Mouse (Mus musculus) granulocyte monocyte progenitor cell, adult 5-6 weeks (primary cell): ENCODE results near the gene Dnajc5. TPM values are rescaled to one million over a fixed set of nuclear protein-coding genes. Genes with fewer than 3 reads are reported as not detected.

Experiments used
- ATAC-seq: replicated peaks from 2 replicates; pipeline ENCODE4 v1.8.0; 2016; ENCODE audit warnings: mild to moderate bottlenecking, moderate TSS enrichment, inconsistent platforms; ENCODE audit not compliant: poor library complexity, severe bottlenecking
- total RNA-seq, 2 experiments: library from RNA; stranded (forward) in 1 of 2; stranded (reverse) in 1 of 2; fragments of 200-712, 200-1000 nt in 1 of 2; fragments of >200 nt in 1 of 2; fragmentation: Nextera tagmentation in 1 of 2; gene quantifications; 2 replicates each; pipeline ENCODE4 v1.2.3; 2014 to 2017

The Dnajc5 gene
- total RNA-seq, 2 experiments from 2014 or later, result 46.4 to 47.1 TPM

DNA sequence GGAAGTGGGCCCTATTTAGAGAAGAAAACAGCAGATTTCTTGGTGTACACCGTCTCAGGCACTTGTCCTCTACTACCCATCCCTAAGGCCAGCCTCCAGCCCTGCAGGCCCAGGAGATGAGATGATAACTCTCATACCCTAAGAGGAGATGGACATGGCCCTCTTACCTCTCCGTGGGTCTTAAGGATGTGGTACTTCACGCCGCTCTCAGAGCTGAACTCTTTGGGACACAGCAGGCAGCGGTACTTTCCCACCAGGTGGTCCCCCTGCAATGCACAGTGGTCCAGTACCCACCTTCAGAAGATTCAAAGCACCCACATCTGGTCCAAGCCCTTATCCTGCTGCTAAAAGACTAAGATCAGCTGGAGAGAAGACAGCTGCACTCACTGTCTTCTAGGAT is 65.2 kb downstream of the Dnajc5 start:
- no peak for ATAC-seq

DNA sequence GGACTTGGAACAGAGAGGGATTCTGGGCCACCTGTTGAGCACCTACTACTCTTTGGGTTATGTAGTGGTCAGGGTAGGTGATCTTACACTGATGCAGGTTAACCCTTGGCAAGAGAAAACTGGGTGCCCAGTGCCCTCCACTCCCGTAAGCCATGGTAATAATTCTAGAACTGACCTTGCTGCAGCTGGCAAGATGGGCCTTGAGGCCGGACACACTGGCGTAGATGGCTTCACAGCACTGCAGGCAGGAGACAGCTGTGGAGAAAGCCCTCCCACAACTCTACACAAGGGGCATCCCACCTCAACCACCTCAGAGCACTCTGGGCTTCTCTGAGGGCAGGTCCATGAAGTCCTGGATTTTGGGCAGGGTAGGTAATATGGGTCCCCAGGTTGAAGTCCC is 65.8 kb downstream of the Dnajc5 start:
- no peak for ATAC-seq

DNA sequence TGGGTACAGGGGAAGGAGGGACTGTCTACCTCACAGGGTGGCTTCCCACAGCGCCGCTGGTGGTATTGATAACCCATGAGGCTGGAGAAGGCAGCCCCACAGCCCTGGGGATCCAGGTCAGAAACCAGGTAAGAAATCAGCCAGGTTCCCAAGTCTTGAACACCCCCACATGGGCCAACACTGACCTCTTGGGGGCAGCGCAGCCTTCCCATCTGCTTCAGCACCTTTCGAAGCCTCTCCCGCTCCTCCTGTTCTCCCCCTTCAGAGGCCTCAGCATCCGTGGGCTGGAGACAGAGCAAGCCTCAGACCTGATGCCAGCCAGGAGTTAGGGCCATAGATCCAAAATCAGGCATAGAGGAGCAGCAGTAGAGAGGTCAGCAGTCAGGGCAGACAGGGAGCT is 67.5 kb downstream of the Dnajc5 start:
- no peak for ATAC-seq

DNA sequence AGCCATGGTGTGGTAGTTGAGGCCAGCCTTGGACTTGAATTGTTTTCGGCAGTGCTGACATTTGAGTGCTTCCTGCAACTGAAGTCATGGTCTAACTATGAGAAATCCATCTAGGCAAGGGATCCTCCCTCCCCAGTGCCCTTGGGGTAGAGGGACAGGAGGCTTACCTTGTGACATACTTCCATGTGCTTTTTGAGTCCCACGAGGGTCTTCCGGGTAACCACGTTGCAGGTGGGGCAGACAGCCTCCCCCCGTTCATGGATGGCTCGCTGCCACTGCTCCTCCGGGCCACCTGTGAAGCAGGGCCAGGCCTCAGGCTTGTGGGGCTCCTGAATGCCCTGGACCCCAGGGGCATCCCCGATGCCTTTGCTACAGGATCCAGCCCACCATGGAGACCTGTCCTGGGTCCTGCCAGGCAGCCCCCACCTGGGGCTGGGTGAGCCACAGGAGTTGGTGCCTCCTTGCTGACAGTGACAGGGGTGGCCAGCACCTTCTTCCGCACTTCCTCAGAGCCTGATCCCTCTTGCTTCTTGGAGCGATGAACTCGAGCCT is 68.0 kb downstream of the Dnajc5 start:
- ATAC-seq, result no peak

DNA sequence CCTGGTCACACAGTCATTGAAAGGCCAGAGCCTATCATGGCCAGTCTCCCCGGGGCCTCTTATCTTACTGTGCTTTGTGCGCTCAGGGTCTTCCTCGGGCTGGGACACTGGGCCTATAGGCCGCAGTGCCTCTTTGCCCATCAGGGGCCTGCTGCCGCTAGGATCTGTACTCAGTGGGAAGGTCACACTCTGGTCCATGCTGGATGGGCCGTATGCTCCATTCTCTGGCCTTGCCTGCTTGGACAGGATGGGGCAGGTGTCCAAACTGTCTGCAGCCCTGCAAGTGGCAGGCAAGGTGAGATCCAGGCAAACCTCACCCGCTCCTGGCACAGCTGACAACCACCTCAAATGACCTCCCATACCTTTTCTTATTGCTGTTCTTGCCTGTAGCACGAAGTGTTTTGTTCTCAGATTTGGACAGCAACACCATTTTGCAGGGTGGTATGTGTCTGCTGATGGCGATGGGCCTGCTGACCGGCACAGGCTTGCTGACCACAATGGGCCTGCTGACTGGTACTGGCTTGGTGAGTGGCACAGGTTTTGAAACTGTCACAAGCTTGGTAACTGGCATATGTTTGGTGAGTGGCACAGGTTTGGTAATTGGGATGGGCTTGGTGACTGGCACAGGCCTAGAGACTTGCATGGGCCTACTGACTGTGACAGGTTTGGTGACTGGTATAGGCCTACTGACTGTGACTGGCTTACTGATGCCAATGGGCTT is 68.9 kb downstream of the Dnajc5 start:
- ATAC-seq, result no peak

DNA sequence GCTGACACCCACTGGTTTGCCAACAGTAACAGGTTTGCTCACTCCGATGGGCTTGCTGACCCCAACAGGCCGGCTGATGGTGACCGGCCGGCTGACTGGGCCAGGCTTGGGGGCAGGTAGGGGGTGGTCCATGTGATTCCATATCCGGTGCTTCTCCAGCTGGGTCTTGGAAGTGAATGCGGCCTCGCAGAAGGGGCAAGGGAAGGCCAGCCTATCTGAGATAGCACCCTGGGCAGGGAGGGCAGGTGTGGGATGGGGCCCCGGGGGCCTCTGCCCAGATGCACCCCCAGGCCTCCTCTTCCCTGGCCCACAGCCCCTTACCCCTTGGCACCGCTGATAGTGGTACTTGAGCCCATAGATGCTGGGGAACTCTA is 69.4 kb downstream of the Dnajc5 start:
- ATAC-seq, result no peak

DNA sequence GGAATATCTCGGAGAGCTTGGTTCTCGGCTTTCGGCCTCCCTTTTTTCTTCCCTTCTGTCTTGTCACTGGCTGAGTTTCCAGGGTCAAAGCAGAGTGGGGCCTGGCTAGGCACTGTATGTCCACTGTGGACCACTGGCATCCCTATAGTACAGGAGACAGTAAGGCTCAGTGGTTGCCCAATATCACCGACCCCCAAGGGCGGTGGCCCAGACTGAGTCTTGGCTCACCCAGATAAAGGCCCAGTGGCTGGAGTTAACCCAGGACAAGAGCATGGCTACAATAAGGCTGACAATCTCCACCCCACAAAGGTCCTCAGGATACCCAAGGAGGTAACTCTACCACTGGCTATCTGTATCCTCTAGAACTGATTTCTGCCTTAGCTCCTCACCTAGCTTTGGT is 70.2 kb downstream of the Dnajc5 start:
- no peak for ATAC-seq

DNA sequence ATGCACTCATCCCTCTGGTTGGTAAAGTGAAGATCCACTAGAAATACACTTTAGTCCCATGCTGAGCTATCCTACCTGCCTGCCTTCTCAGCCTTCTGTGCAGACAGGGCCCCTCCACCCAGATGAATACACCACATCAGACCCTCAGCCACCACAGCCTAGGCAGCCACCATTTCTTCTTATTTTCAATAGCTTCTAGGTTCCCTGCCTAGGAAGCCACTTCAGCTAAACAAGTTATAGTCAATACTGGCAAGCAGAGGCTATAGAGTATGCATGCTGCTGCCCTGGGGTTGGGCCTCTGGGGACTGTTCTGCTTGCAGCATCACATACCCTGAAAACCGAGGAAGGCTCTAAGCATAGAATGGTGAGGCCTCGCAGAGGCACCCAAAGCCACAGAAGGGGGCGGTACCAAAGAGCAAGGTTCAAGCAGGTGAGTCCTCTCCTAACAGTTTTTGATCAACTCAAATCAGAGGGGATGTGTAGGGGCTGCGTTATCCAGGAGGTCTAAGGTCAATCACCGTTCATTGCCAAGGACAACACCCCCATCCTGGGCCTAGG is 71.3 kb downstream of the Dnajc5 start, which contains the start of gene Prpf6:
TSS of gene Prpf6 (plus strand) at position 341 of the 558 bp plus-strand sequence.
- ATAC-seq, result no peak

DNA sequence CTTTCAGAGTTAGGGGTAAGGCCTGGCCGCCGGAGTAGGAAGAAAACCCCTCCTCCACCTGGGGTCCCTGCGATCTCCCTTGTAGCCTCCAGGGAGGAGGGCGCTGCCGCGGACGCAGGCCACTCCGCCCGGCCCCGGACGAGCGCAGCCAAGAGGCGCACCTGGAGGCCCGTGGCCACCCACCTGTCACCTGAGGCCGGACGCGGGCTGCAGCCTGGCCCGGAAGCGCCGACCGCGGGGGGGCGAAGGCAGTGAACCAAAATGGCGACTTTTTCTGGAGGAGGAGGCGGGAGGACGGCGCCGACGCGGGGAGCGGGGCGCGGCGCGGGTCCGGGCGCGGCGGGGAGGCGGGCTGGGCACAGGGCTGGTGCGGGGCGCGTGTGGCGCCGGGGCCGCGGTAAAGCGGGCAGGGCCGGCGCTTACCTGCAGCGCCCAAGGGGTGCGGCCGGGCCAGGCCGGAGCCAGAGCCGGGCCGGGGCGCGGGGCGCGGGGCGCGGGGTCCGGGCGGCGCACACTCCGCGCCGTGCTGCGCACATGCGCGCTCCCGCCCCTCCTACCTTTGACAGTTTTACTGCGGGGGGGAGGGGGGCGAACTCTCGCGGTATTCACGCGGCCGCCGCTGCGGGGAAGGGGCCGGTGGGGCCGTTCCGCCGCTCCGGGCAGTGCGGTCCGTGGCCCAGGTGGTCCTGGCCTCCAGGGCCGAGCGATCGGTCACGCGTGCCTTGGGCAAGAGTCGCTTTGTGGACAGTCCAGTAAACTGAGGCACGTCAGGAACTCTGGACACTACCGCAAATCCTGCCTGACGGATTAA is 72.2 kb downstream of the Dnajc5 start, which contains the start of gene Zfp512b:
TSS of gene Zfp512b (minus strand) at position 573 of the 811 bp plus-strand sequence.
- peak; percentile 42 for ATAC-seq

DNA sequence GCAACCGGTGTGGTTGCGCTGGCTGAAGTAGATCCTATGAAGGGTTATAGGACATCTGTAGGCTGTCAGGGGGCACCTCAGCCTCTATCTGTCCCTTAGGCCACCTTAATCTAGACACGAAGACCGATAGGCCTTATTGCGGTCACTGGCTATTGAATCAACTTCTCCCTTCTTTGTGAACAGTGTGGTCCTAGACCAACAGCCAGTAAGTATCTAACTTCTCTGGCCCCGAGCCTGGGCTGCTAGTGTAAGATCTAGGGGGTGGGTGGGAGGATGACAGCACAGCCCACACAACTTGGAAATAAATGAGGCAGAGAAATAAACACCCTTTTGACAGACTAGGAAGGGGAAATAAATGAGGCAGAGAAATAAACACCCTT is 72.7 kb downstream of the Dnajc5 start:
- peak; percentile 29 for ATAC-seq

DNA sequence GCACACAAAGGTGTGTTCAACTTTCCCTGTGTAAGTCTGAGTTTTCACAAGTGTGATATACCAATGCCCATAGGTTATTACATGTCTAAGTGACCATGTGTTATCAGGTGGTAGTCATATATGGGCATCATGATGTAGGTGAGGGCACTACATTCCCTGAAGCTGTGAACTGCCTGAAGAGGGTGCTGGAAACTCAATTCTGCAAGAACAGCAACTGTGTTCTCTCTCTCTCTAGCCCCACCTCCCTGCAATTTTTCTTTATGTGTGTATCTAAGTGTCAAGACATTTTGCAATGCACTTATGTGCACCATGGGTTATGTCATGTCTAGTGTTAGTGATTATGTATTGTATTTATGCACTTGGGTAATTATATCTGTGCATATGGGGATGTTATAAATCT is 73.7 kb downstream of the Dnajc5 start:
- ATAC-seq, result no peak; the same call in 1 of the 2 replicates

DNA sequence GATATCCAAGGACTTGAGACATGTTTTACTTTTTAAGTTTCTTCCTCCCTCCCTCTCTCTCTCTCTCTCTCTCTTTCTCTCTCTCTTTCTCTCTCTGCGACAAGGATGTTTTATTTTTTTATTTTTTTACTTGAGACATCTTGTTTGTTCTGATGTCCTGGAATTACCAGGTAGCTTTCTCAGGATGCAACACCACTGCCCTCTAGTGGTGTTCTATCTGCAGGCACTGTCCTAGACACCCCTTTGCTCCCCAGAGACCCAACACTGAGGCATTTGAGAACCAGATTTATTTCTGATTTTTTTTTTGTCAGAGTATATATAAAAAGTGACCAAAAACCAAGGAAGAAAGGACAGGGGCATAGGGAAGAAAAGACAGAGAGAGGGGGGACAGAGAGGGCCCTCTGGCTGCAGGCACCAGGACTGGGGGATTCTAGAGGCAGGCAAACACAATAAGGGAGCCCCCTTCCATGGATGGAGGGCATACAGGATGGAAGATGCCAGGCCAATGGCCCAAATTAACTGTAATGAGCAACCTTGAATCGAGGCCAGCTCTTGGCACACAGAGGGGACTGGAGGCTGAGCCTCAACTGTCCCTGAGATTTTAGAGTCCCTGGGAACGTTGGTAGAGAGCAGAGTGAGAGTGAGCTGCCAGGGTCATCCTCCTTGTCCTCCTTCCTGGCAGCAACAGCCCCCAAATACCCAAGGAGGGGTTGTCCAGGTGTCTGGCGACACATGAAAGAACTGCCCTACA is 74.8 kb downstream of the Dnajc5 start:
- ATAC-seq, result no peak

DNA sequence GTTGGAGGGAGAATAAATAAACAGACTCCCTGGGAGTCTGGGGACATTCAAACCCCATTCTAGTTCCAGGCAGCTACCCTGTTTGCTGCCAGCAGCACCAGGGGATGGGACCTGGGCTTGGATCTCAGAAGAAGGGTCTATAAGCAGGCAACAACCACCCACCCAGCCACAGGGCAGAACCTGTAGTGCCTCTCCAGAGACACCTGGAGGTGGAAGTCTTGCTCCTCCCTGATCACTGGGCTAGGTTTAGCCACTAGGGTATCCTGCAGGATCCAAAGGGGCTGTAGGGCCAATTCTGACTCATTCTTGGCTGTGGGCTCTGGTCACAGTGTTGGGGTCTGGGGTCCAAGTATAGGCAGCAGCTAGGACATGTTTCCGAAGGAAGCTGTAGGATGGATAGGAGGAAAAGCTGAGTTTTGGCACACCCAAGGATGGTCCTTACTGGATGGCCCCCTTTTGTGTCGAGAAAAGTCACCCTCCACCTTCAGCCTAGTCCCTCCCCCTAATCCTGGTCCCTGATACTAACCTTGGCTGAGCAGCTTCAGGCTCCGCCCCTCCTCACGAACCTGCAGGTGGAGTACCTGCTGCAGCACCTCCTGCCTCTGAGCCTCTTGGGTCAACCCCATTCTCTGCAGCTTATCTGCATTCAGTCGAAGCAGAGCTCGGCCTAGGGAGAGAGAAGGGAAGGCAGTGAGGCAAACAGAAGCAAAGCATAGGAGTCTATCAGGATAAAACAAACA is 76.1 kb downstream of the Dnajc5 start:
- ATAC-seq, result no peak

DNA sequence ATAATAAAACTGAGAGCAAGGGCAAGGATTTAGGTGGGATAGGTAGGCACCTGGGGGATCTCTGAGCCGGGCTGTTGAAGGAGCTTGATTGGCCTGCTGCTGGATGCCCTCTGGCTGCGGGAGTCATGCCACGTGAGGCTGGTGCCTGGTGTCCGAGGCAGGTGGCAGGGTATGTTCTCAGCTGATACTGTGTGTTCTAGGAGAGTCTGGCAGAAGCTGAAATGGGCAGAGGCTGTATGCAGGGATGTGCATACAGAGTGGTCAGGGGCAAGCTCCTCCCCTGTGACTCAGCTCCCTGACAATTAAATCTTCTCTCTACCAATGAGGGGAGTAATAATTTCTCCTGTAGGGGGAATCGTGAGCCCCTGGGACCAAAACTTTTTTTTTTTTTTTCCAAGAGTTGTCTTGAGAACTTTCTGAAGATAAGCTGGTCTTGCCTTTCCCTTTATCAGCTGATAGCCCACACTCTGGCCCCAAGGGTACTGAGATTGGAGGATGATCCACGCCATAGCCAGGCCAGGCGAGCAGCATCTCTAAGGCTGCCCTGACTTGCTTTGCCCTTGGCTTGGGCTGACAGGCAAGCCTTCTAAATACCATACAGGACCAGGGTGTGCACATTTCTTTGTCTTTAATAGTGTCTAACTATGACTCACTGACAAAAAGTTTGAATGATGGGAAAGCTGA is 77.2 kb downstream of the Dnajc5 start:
- peak; percentile 38 for ATAC-seq

DNA sequence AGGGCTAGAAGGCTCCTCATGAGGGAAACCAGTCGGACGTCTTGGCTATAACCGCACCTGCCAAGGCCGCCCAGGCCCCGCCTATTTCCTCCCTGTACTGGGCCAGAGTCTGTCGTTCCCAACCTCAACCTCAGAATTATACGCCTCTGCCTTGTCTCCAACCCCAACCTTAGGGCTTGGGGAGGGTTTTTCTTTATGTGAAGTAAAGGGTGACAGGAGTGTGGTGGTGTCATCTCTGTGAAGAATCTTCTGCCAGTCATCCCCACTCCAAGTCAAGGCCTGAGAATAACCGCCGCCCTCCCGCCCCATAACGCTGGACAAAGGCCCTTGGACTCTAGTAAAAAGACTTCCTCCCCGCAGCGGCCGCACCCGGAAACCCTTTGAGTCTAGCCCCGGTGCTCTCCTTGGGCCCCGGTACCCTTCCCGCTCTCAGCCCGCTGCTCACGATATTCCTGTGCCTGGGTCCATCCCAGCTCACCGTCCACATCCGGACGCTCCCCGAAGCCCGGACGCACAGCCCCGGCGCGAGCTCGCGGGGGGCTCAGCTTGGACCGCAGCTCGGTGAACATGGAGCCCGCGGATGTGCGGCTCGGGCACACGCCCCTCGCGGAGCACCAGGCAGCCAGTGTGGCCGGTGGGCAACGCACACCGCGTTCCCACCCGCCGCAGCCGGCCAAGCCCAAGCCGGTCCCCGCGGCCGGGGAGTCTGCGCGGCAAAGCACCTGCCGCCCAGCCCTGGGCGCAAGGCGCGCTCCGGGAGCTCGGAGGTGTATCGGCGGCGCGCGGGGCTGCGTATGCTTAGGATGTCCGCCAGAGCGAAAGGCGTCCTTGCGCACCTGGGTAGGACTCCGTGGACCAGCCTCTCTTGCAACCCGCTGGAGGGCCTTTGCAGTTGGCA is 78.4 kb downstream of the Dnajc5 start, which contains the start of gene Samd10:
TSS of gene Samd10 (minus strand) at position 759 of the 898 bp plus-strand sequence.
- ATAC-seq, result peak; percentile 26

DNA sequence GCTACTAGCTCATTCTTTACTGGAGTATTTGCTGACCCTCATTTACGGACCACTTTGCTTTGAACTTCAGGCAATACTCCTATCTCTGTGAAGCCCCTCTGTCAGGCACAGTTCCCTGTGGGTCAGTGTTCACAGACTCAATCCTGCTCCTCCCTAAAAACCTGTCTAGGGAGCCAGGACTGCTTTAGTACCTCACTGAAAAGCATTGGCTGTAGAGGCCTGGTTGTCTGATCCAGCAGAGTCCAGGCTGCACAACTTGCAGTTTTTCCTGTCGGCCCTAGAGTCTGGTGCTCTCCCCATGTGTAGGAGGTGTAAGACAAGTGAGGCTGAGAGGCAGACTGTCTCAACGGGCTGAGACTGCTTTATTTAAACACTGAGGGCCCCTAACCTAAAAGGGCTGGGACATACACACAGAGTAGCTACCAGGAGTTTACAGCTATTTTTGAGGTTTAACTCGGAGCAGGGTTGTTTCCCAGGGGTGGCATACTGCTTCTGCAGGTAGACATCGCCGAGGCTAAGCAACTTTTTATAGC is 80.0 kb downstream of the Dnajc5 start:
- no peak for ATAC-seq

DNA sequence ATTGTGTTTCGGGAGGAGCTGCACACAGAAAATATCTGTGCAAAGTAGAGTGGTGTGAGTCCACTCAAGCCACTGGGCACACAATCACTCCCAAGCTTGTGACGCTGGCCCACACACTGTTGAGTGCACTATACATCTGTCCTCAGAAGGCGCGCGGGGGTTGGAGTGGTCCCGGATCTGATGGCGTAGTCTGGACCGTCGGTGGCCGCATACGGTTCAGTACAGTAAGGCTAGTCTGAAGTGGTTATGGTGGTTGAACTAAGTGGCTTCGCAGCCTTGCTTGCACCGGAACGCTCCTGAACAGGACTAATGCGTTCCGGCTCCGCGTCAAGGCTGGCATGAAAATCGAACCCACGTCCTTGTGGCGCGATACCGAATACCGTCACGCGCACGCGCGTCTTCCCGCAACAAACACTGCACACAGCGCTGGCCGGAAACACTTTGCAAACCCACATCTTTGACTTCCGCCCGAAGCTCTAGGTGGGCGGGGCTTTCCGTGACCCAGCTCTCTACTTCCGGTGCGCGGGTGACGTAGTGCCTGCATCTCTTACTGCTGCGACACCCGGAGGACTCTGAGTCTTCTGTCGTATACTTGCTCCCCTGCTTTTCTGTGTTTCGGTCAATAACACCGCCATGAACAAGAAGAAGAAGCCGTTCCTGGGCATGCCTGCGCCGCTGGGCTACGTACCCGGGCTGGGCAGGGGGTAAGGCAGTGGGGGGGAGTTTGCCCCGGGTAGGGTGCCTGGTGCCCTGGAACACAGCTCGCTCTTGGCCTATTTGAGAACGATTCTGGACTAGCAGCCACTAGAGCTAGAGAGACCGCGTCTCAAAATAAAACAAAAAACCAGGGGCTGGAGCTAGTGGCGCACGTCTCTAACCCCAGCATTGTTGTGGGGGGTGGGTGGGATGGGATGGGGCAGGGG is 80.8 kb downstream of the Dnajc5 start:
- peak; percentile 79 for ATAC-seq
